Mouse (Mus musculus) heart, adult 8-10 months (tissue): ENCODE measurements around the gene Tmem199. TPM values are rescaled to one million over a fixed set of nuclear protein-coding genes. Genes with fewer than 3 reads are reported as not detected.

Experiments used
- DNase-seq: peaks from one replicate; pipeline ENCODE4 v3.0.0; 2022; ENCODE audit warnings: low spot score
- total RNA-seq, 4 experiments: library from RNA; stranded (reverse); gene quantifications; 2 replicates each; pipeline ENCODE4 v1.2.4; 2022

Gene Tmem199
- total RNA-seq, 4 experiments from 2014 or later: 11.2 to 12.9 (median 12.5) TPM

DNA sequence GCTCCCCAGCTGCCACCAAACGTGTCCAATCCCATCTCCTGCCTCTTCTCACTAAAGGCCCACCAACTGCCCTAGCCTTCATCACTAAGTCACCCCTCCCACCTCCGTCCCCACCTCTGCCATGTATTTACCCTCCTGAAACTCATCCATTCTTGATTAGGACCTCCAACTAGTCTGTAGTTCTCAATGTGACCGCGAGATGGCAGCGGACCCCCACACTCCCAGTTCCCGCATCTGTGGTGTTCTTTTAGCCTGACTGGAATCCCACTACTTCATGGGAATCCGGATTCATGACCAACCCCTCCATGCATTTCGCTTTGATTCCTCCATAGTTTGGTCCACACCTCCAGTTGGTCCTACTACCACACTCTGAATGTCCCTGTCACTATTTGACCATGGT, 23.8 kb downstream of the Tmem199 start:
- DNase-seq: peak; percentile 63

DNA sequence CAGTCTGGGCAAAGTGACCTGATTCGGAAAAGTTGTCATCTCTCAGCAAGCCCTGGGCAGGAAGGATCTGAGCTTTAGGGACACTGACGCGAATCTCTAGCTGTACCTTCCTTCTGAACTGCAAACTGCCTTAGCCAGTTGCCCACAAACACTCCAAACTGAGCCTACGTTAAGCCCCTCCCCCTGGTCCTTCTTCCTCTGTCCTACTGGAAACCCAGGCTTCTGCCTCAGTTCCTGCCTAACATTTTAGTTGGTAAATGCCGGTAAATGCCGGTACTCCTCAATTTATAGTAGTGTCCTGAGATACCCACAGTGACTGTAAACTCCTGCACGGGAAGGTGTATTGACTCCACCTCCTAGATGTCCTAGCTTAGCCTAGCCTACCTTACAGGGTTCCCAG, 28.3 kb downstream of the Tmem199 start:
- no peak for DNase-seq

DNA sequence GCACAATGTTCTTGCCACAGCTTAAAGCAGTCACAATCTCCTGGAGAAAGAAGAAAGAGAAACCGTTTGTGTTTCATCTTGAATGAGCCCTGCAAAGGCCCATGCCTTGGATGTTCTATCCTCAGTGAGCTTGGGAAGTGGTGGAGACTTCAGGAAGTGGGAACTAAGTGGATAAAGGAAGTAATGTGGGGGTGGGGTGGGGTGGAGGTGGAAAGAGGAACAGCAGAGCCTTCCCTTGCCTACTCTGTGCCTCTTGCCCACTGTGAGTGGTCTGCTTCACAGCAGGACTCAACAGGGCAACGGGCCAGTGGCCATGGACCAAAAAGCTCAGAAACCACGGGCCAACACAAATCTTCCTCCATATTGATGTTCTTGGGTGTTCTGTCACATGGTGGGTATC, 36.7 kb downstream of the Tmem199 start:
- DNase-seq: no peak

DNA sequence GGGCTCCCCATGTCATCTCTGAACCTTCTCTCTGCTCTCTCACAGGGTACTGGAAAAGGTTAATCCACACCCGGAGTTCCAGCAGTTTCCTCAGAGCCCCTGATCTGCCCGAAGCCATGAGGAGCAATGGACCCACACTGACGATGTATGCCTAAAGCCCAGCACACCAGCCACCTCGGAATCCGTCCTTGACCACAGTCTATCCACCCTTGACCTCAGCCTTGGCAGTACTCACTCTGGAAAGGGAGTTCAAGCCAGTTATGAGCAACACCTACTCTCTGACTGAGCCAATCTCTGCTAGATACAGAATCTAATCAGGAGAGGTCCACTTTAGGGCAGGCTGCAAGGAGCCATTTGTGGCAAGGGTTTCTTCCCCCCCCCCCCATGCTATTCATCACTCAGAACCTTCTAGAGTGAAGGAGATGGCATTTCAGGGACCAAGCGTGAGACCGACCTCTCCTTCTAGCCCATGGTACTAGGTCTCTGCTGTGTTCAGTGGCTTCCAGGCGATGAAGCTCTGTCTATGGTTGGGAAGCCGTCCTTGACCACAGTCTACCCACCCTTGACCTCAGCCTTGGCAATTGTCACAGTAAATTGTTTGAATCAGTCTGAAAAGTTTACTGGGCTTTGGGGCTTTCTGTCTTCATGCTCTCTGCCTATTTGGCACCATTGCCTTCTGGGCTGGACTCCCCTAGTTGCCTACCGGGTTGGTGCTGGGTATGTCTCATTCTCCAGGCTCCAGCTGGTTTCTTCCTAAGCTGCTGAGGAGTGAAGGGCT, 40.5 kb downstream of the Tmem199 start:
- DNase-seq: no peak

DNA sequence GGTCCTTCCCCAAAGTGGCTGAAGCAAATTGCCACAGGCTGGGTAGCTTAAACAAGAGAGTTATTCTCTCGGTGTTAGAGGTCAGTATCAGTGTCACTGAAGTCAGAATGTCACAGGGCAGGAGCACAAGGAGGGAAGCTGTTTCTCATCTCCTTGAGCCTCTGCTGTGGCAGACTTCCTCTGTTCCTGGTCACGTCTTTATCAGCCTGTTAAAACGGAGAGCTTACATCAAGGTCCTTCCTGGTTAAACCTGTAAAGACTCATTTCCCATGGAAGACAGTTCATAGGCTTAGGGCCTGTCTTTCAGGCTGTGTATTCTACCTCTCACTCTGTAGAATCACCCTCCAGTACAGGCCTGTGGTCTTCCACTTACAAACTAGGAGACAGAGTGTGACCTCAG, 44.0 kb downstream of the Tmem199 start:
- DNase-seq: no peak

DNA sequence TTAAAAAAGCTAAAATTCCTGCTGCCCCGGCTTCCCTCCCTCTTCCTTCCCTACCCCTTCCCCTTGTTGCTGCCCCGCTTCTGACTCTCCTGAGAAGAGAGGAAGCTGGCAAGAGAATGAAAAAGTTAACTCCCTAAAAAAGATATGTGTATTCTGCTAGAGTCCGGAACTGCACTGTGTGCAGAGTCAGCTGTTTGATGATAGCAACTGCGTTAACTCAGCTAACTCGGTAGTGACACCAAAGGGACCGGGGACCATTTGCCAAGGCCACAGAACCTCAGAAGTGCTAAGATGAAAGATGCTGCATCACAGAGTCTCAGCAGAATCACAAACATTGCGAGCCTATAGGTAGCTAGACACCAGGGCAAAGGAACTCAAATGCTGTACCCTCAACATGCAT, 44.5 kb downstream of the Tmem199 start:
- DNase-seq: no peak

DNA sequence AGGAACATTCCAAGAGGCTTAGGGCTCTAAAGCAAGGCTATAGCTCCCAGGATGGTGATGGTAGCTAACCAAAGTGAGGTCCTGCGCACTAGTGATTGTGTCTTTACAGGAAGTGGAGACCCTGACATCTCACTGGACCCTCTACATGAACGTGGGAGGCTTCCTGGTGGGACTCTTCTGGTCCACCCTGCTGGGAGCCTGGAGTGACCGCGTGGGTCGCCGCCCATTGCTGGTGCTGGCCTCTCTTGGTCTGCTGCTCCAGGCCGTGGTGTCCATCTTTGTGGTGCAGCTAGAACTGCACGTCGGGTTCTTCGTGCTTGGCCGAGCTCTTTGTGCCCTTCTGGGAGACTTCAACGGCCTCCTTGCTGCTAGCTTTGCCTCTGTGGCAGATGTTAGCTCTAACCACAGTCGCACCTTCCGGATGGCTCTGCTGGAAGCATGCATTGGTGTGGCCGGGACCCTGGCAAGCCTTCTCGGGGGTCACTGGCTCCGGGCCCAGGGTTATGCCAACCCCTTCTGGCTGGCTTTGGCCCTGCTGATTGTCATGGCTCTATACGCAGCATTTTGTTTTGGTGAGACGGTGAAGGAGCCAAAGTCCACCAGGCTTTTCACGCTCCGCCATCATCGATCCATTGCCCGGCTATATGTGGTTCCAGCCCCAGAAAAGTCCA, 45.6 kb downstream of the Tmem199 start:
- DNase-seq: no peak

DNA sequence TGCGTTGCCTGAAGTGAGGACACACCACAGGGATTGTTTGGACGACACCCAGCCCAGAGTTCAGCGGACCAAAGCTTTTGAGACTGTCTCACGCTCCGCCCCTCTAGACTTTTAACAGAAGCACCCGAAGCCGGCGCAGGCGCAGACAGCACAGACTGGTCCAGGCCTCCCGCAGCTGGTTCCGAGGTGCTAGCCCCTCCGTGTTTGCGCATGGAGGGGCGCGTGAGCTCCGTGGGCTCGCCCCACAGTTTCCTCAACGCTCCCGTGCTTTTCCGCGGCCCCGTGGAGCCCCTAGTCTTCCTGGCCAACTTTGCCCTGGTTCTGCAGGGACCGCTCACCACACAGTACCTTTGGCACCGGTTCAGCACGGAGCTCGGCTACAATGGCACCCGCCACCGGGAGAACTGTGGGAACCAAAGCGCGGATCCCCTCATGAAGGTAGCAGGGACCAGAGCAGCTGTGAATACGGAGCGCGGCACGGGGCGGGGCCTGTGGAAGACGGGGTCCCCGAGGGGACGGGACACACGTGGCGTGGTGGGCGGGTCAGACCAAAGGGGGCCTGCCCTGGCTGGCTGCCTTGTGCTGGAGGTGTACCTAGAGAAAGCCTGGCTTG, 46.3 kb downstream of the Tmem199 start, which contains the start of gene Slc46a1:
Gene Slc46a1, plus strand, starts transcription at position 130 of the 613 bp plus-strand sequence.
- peak; percentile 76 for DNase-seq

DNA sequence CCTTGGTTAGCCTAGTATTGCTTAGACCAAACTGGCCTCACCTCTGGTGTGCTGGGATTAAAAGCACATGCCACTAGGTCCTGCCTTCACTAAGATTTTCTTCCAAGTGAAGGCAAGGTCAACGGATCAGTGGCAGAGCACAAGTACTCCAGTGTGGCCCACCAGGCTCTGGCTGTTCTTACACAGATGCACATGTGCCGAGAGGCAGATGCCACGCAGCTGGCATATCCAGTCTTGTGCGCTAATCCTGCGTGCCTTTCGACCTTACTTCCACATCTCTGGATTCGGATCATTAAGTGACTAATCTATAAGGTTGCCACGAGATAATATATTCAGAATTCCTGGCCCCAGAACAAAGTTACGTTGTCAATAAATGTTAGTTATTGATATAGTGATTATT, 46.9 kb downstream of the Tmem199 start:
- no peak for DNase-seq

DNA sequence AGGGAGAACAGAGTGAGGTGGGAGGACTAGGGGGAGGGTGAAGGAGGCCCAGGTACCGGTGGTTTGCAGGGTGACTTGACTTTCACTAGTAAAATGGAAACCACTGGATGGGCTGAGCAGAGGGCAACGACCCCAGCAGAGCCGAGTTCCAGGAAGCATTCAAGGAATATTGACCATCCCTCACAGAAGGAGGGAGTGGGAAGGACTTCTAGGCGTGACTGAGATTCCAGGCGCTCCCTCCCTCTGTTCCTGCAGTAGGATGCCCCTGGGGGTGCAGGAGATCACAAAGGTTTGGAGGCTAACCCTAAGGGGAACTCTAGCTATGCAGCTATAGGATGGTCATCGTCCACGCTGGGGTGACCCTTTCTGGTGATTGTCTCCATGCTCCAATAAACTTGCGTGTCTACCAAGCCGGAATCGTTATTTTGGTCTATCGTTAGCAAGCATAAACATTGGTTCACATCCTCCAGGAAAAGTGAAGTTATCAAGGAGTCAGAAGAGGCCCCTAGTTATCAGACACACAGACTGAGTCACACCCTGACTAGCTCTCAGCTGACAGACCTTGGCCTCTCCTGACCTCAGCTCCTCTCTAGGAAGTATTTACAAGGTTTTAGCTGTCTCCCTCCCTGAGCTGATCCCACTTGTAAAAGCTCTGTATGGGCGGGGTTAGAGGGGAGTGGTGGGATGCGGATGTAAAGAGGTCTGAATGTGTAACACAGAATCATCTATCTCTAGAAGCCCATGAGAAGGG, 48.5 kb downstream of the Tmem199 start:
- DNase-seq: no peak

DNA sequence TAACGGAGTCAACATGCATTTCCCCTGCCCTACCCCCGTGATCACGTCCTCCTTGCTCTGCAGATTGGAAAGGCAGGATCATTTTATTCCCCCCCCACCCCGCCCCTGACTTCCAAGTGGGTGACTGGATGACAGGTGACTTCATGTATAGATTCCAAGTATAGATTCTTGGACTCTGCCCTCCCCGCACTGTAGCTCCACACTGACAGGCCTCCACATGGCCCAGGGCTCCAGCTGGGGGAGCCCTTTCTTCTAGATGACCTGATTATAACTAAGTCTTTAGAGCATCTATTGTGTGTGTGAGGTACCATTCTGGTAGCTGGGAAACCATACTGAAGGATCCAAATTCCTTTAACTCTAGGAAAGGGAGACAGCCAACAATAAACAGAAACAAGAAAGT, 49.3 kb downstream of the Tmem199 start:
- no peak for DNase-seq

DNA sequence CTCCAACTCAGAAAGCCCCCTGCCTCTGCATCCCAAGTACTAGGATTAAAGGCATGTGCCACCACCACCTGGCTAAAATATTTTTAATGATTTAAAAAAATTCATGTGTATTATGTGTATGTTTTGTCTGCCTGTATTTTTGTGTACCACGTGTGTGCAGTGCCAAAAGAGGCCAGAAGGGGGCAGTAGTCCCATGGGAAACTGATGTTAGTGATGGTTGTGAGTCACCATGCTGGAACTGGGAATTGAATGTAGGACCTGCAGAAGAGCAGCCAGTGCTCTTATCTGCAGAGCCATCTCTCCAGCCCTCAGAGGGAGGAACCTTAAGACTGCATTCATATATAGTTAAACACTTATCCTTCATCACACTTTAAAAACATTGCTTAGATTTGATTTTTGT, 50.1 kb downstream of the Tmem199 start:
- no peak for DNase-seq

DNA sequence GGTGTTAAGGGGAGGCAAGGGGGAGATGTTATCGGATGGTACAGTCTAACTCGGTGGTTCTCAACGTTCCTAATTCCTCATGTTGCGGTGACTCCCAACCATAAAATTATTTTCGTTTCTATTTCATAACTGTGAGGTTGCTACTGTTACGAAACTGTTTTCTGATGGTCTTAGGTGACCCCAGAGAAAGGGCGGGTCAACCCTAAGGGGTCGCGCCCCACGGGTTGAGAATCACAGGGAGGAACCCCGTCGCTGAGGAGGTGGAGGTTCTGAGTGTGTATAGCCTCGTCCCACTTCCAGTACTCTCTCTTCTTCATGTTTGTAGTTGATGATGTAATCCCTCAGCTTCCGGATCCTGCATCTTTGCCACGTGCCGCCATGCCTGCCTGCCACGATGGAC, 53.2 kb downstream of the Tmem199 start:
- no peak for DNase-seq

Other genes starting within 250 kb of the Tmem199 start
- gene BC030499, start 221.3 kb downstream of the Tmem199 start, total RNA-seq: 1 to 10 TPM in 1 of 4 experiments, under 1 TPM in 3; 0.38 to 1.3 (median 0.61) TPM
- gene Spag5, start 210.6 kb downstream of the Tmem199 start, total RNA-seq: under 1 TPM; 0.31 to 0.57 (median 0.46) TPM
- gene Aldoc, start 189.2 kb downstream of the Tmem199 start, total RNA-seq: 1 to 10 TPM in 3 of 4 experiments, under 1 TPM in 1; 0.75 to 1.8 (median 1.3) TPM
- 10 to 100 TPM; 24.6 to 27.1 (median 25.1) TPM for gene Pigs, start 183.8 kb downstream of the Tmem199 start, total RNA-seq
- 1 to 10 TPM; 3.5 to 6.8 (median 4.8) TPM for gene Unc119, start 168.7 kb downstream of the Tmem199 start, total RNA-seq
- gene Foxn1, start 125.6 kb downstream of the Tmem199 start, total RNA-seq: not detected
- not detected for gene Slc13a2, start 90.0 kb downstream of the Tmem199 start, total RNA-seq
- gene Slc46a1, start 46.5 kb downstream of the Tmem199 start, total RNA-seq: 1 to 10 TPM; 1.4 to 3.3 (median 1.9) TPM
- gene Sarm1, start 14.4 kb downstream of the Tmem199 start, total RNA-seq: under 1 TPM; 0.38 to 0.81 (median 0.48) TPM
- 10 to 100 TPM; 14.3 to 19.1 (median 17.1) TPM for gene Vtn, start 13.1 kb downstream of the Tmem199 start, total RNA-seq
- not detected for gene Sebox, start 8.7 kb downstream of the Tmem199 start, total RNA-seq
- 100 to 1,000 TPM; 141 to 157 (median 151) TPM for gene Poldip2, start within 50 bp of the Tmem199 start, total RNA-seq
- gene Tnfaip1, start 24.2 kb upstream of the Tmem199 start, total RNA-seq: 10 to 100 TPM; 33.8 to 41.8 (median 37.6) TPM
- 10 to 100 TPM; 30.3 to 36.6 (median 35.8) TPM for gene Ift20, start 24.2 kb upstream of the Tmem199 start, total RNA-seq
- gene Tmem97, start 38.6 kb upstream of the Tmem199 start, total RNA-seq: 1 to 10 TPM; 3.4 to 5.5 (median 4.3) TPM
- gene Nlk, start 185.2 kb upstream of the Tmem199 start, total RNA-seq: 10 to 100 TPM; 11.7 to 15.2 (median 12.4) TPM
- 10 to 100 TPM; 18.2 to 20.6 (median 18.8) TPM for gene Ccnq, start 239.6 kb upstream of the Tmem199 start, total RNA-seq